Mouse (Mus musculus) cortical plate, adult 2 months (tissue): ENCODE measurements around the gene Prtn3.

Experiments used
- CTCF ChIP-seq: fragments of 200-500 bp; IDR thresholded peaks from 2 replicates; pipeline ENCODE4 v1.5.1; 2011; ENCODE audit warnings: mild to moderate bottlenecking, control low read depth, low read length; ENCODE audit not compliant: insufficient read depth; ENCODE audit errors: extremely low read depth
- POLR2A ChIP-seq: fragments of 200-500 bp; IDR thresholded peaks from 2 replicates; pipeline ENCODE4 v1.6.1; 2011; ENCODE audit warnings: mild to moderate bottlenecking, low read length, control low read depth; ENCODE audit not compliant: insufficient read depth; ENCODE audit errors: extremely low read depth

GRCm38 (mm10) chr10:79884446-79884845 lies 10.2 kb downstream of the Prtn3 start:
- TF ChIP-seq POLR2A (no peak), CTCF (no peak)
